Mouse (Mus musculus) erythroblast, embryonic 14.5 days (primary cell): Measurements from ENCODE around the gene Slco3a1.

Experiments used
- GATA1 ChIP-seq: IDR thresholded peaks from 2 replicates; pipeline ENCODE4 v1.6.1; 2012; ENCODE audit warnings: low read length, inconsistent platforms, mixed read lengths
- TAL1 ChIP-seq: IDR thresholded peaks from 3 replicates; pipeline ENCODE4 v1.6.1; 2012; ENCODE audit warnings: low read length, inconsistent platforms, mixed read lengths

DNA sequence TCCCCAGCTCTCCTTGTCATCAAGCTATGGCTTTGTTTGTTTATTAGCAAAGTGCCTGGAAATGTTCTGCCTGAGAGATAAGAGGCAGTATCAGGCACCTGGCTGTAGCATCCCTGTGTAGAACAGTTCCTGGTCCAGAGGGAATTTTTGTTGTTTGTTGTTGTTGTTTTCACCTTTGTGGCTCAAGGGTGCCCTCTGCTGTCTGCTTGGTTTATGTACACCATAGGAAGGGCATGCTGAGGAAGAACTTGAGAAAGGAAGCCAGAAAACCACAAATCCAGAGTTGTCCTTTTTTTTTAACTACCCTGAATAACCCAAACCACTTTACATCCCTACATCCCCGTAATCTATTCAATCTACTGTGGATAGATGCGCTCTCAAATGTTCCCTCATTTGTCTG is 191.1 kb downstream of the Slco3a1 start:
- TF ChIP-seq TAL1 (no peak), GATA1 (no peak)
